Mouse (Mus musculus): ENCODE data around the gene Gm21775. TPM values are rescaled to one million over a fixed set of nuclear protein-coding genes. Genes with fewer than 3 reads are reported as not detected.
"Not testable (repeated sequence)": the region's sequence is repeated elsewhere in the genome, so short reads cannot be mapped to it uniquely, and the experiment has no call there.

Gene Gm21775
- polyA plus RNA-seq (2016; fragmentation: Nextera tagmentation; extraction: Ambion mirVana): not detected in 2 replicates

DNA sequence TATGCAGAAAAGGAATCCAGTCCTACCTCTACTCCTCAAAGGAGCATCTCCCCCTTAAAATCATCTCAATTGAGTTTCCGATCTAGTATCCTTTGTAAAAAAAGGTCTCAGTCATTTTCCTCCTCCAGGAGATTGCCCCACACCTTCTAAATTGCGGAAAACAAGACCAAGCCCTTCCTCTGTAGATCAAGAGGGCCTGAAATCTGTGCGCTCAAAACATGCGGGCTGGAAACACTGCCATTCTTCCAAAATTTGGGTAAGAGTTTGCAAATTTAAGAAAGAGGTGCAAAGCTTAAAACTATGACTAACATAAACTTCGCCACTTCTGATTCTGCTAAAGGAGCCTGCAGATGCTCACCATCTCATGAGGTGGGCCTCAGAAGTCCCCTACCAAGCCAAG, at the start of gene Gm21775:
Gene Gm21775, plus strand, starts transcription at position 301 of the 400 bp plus-strand sequence.
- H3K4me2 ChIP-seq (replicated peaks); ATAC-seq (ENCODE audit: low FRiP score); H3K36me3 ChIP-seq; H3K4me1 ChIP-seq; H3K9ac ChIP-seq; H3K4me3 ChIP-seq; H3K27ac ChIP-seq; H3K27me3 ChIP-seq; H3K9me3 ChIP-seq (replicated peaks): not testable (repeated sequence)
- 74% methylated on average over 2 of the region's 5 CpGs for WGBS

DNA sequence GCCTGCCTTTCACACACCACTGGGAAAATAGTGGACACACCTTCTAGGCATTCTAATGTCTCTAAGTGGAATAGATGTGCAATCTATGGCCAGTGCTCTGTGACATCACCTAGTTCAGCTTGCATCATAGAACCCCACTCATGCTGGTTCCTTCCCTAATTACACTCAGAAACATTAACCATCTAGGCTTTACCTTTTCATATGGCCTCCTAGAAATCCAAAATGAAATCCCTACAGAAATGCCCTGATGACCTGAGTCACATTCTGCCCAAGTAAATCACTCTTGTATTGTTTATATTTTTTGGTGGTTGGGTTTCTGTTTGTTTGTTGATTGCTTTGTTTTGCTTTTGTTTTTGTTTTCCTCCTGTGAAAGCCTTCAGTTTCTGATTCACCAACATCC, 17.3 kb upstream of the Gm21775 start, which contains the start of gene Gm20737:
Gene Gm20737, minus strand, starts transcription at position 101 of the 400 bp plus-strand sequence.
- not testable (repeated sequence) for H3K9ac ChIP-seq; H3K36me3 ChIP-seq; H3K9me3 ChIP-seq (replicated peaks); H3K4me1 ChIP-seq; ATAC-seq (ENCODE audit: low FRiP score); H3K27ac ChIP-seq; H3K4me2 ChIP-seq (replicated peaks); H3K27me3 ChIP-seq; H3K4me3 ChIP-seq

Other genes starting within 250 kb of the Gm21775 start
- gene Gm20834, start 228.9 kb upstream of the Gm21775 start, polyA plus RNA-seq (2016; fragmentation: Nextera tagmentation; extraction: Ambion mirVana): not detected in 2 replicates
- not detected in 2 replicates for gene Gm28510, start 140.7 kb upstream of the Gm21775 start, polyA plus RNA-seq (2016; fragmentation: Nextera tagmentation; extraction: Ambion mirVana)
- gene Gm20737, start 17.4 kb upstream of the Gm21775 start, polyA plus RNA-seq (2016; fragmentation: Nextera tagmentation; extraction: Ambion mirVana): not detected in 2 replicates
- gene Gm21900, start 62.9 kb downstream of the Gm21775 start, polyA plus RNA-seq (2016; fragmentation: Nextera tagmentation; extraction: Ambion mirVana): not detected in 2 replicates
- not detected in 2 replicates for gene Gm20777, start 199.0 kb downstream of the Gm21775 start, polyA plus RNA-seq (2016; fragmentation: Nextera tagmentation; extraction: Ambion mirVana)

Measured in hindbrain, embryonic 12.5 days (tissue).